ENCODE assay signal across 29 mouse cellular contexts in the genomic region with DNA sequence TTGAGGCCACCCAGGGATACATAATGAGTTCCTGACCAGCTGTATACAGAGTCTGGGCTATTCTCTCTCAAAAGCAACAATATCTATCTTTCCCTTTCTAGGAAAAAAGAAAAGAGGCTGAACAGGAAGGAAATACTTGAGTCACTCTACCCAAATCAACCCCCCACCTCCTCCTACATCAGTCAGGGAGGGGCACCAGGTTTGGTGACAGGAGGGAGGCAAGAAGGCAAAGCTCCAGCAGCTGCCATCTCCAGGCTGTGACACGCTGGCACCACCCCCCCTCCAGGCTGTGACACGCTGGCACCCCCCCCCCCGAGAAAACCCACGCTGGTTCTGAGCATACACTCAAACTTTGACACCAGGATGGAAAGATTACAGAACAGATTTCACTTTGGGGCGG.
A peak's percentile ranks its signal among the peaks of the same experiment; 100 is the strongest.
DNase-seq lines count a peak whose midpoint lies in the region; ATAC-seq and TF ChIP-seq lines count a peak whose summit lies in the region.
"Had no signal": no experiment of that assay in that cellular context is flagged by ENCODE, and none has a peak within 500 bp of the region (broad histone marks: within the 10 kb centered on the region; RNA-seq: fewer than 3 reads in every experiment).

No protein-coding gene starts in this region.

- peak overlapping the region; percentile 31; the same call in 1 of the 2 replicates for H3K27ac ChIP-seq in gastrocnemius, adult 2 months
- H3K27ac ChIP-seq in liver, embryonic 11.5 days (ENCODE audit: low read depth, low read length) = peak overlapping the region; percentile 13; the same call in 1 of the 2 replicates
- H3K27ac ChIP-seq in liver, postnatal 0 days (ENCODE audit: low read depth) = no peak overlapping the region
- H3K27ac ChIP-seq in limb, embryonic 10.5 days = no peak overlapping the region
- H3K27ac ChIP-seq: embryonic facial prominence, embryonic 13.5 days; forebrain, embryonic 10.5 days; forebrain, embryonic 15.5 days; hindbrain, embryonic 13.5 days; limb, embryonic 15.5 days; liver, embryonic 14.5 days; midbrain, embryonic 13.5 days; neural tube, embryonic 13.5 days had no signal

- H3K9ac ChIP-seq in liver, embryonic 11.5 days (ENCODE audit: low read depth, low read length) = no peak overlapping the region
- H3K9ac ChIP-seq in liver, postnatal 0 days (replicated peaks) = no peak overlapping the region
- H3K9ac ChIP-seq: embryonic facial prominence, embryonic 13.5 days; forebrain, embryonic 15.5 days; hindbrain, embryonic 13.5 days; kidney, embryonic 15.5 days; limb, embryonic 15.5 days; liver, embryonic 14.5 days; lung, embryonic 15.5 days; midbrain, embryonic 13.5 days; neural tube, embryonic 13.5 days had no signal

- 78% methylated on average over 5 of the region's 5 CpGs for WGBS in liver, embryonic 11.5 days
- WGBS in liver, postnatal 0 days (ENCODE audit: insufficient replicate concordance) = 18% methylated on average over 5 of the region's 5 CpGs
- 89% methylated on average over 5 of the region's 5 CpGs for WGBS in limb, embryonic 10.5 days

- no peak overlapping the region for H3K4me2 ChIP-seq in liver, embryonic 11.5 days
- H3K4me2 ChIP-seq in liver, postnatal 0 days (ENCODE audit: low read depth, low read length) = no peak overlapping the region
- H3K4me2 ChIP-seq: embryonic facial prominence, embryonic 13.5 days; forebrain, embryonic 15.5 days; hindbrain, embryonic 13.5 days; kidney, embryonic 15.5 days; limb, embryonic 15.5 days; lung, embryonic 15.5 days; midbrain, embryonic 13.5 days; neural tube, embryonic 13.5 days had no signal

- no peak for TF ChIP-seq CTCF in gastrocnemius, adult 2 months (IDR thresholded peaks at IDR 0.05)
- TF ChIP-seq CTCF in liver, postnatal 0 days (IDR thresholded peaks at IDR 0.05; ENCODE audit: low read depth) = no peak

- no peaks in the 10 kb centered on the region for H3K27me3 ChIP-seq in liver, embryonic 11.5 days (replicated peaks; ENCODE audit: control insufficient read depth, insufficient read depth, low read length)
- no peaks in the 10 kb centered on the region for H3K27me3 ChIP-seq in liver, postnatal 0 days (ENCODE audit: insufficient read depth, low read length)
- no peaks in the 10 kb centered on the region for H3K27me3 ChIP-seq in limb, embryonic 10.5 days (ENCODE audit: low read depth, poor library complexity, severe bottlenecking)
- H3K27me3 ChIP-seq: embryonic facial prominence, embryonic 13.5 days; forebrain, embryonic 15.5 days; hindbrain, embryonic 13.5 days; kidney, embryonic 15.5 days; limb, embryonic 15.5 days; lung, embryonic 15.5 days; midbrain, embryonic 13.5 days; neural tube, embryonic 13.5 days had no signal

- no peak overlapping the region for H3K4me3 ChIP-seq in gastrocnemius, adult 2 months
- no peak overlapping the region for H3K4me3 ChIP-seq in liver, embryonic 11.5 days (ENCODE audit: low read depth, low read length)
- no peak overlapping the region for H3K4me3 ChIP-seq in liver, postnatal 0 days (ENCODE audit: low read depth, low read length)
- H3K4me3 ChIP-seq in limb, embryonic 10.5 days = no peak overlapping the region
- H3K4me3 ChIP-seq: embryonic facial prominence, embryonic 13.5 days; forebrain, embryonic 10.5 days; forebrain, embryonic 15.5 days; heart, adult 2 months; hindbrain, embryonic 13.5 days; kidney, embryonic 15.5 days; limb, embryonic 15.5 days; lung, embryonic 15.5 days; midbrain, embryonic 13.5 days; neural tube, embryonic 13.5 days had no signal

- intact Hi-C loops in gastrocnemius, adult 2 months (cut with DNase I) = no loop called here
- intact Hi-C loops in gastrocnemius, postnatal 14 days (cut with DNase I; ENCODE audit: low total_unique reads) = no loop called here

- ATAC-seq in liver, embryonic 11.5 days (replicated peaks; ENCODE audit: low FRiP score) = no peak
- no peak for ATAC-seq in liver, postnatal 0 days
- ATAC-seq: forebrain, embryonic 15.5 days; midbrain, embryonic 13.5 days had no signal

- no peaks in the 10 kb centered on the region for H3K9me3 ChIP-seq in liver, embryonic 11.5 days (ENCODE audit: control insufficient read depth, low read length)
- no peaks in the 10 kb centered on the region for H3K9me3 ChIP-seq in liver, postnatal 0 days (ENCODE audit: low read length)
- no peaks in the 10 kb centered on the region for H3K9me3 ChIP-seq in limb, embryonic 10.5 days (replicated peaks)
- H3K9me3 ChIP-seq: embryonic facial prominence, embryonic 13.5 days; forebrain, embryonic 10.5 days; forebrain, embryonic 15.5 days; hindbrain, embryonic 13.5 days; kidney, embryonic 15.5 days; limb, embryonic 15.5 days; lung, embryonic 15.5 days; midbrain, embryonic 13.5 days; neural tube, embryonic 13.5 days had no signal

- H3K36me3 ChIP-seq in liver, embryonic 11.5 days (ENCODE audit: control insufficient read depth, insufficient read depth, low read length) = no peaks in the 10 kb centered on the region
- H3K36me3 ChIP-seq in liver, postnatal 0 days (replicated peaks; ENCODE audit: insufficient read depth, low read length) = no peaks in the 10 kb centered on the region
- no peaks in the 10 kb centered on the region for H3K36me3 ChIP-seq in limb, embryonic 10.5 days
- H3K36me3 ChIP-seq: embryonic facial prominence, embryonic 13.5 days; forebrain, embryonic 10.5 days; forebrain, embryonic 15.5 days; hindbrain, embryonic 13.5 days; kidney, embryonic 15.5 days; limb, embryonic 15.5 days; lung, embryonic 15.5 days; midbrain, embryonic 13.5 days; neural tube, embryonic 13.5 days had no signal

- DNase-seq in gastrocnemius, adult 2 months = no peak
- no peak for DNase-seq in gastrocnemius, postnatal 14 days
- no peak for DNase-seq in liver, embryonic 11.5 days (ENCODE audit: low spot score)
- DNase-seq in liver, postnatal 0 days = no peak
- peak; percentile 55 for DNase-seq in CD4-positive, CD25-positive, alpha-beta regulatory T cell, adult 2 months (ENCODE audit: low read depth, low spot score)
- DNase-seq in induced T-regulatory cell, adult 2 months (ENCODE audit: low read depth) = peak; percentile 26
- no peak for DNase-seq in cerebellum, adult 11-12 months
- DNase-seq in limb, embryonic 10.5 days (ENCODE audit: low spot score) = no peak
- DNase-seq: adrenal gland, postnatal 14 days; cerebellum, adult 18-20 months; cerebellum, postnatal 10 days; heart, postnatal 36 days; kidney, adult 18-20 months; lung, postnatal 36 days; retina, postnatal 1 day; right cerebral cortex, postnatal 25 days; spleen, adult 18-20 months; thymus, postnatal 14 days had no signal

- peaks cover 8% of the 10 kb centered on the region for H3K4me1 ChIP-seq in liver, embryonic 11.5 days (replicated peaks; ENCODE audit: control insufficient read depth, insufficient read depth, low read length)
- H3K4me1 ChIP-seq in liver, postnatal 0 days (ENCODE audit: insufficient read depth) = peaks cover 10% of the 10 kb centered on the region
- H3K4me1 ChIP-seq in limb, embryonic 10.5 days = peaks cover 26% of the 10 kb centered on the region
- H3K4me1 ChIP-seq: limb, embryonic 15.5 days had no signal

- TF ChIP-seq EP300 in liver, postnatal 0 days (IDR thresholded peaks at IDR 0.05; ENCODE audit: low read depth) = no peak

Comparison
In these comparisons a context has a peak if more than half of its experiments do, and no peak if none do; other contexts are left out.
1. H3K27ac ChIP-seq: peak in gastrocnemius, adult 2 months (single experiment) and liver, embryonic 11.5 days (single experiment); none in liver, postnatal 0 days (single experiment) and limb, embryonic 10.5 days (single experiment).
2. DNase-seq: peak in CD4-positive, CD25-positive, alpha-beta regulatory T cell, adult 2 months (single experiment) and induced T-regulatory cell, adult 2 months (single experiment); none in gastrocnemius, adult 2 months (single experiment), gastrocnemius, postnatal 14 days (single experiment), liver, embryonic 11.5 days (single experiment), liver, postnatal 0 days (single experiment), cerebellum, adult 11-12 months (single experiment) and limb, embryonic 10.5 days (single experiment).